Comparison of ENCODE assay signal across 9 mouse cellular contexts in the genomic region with DNA sequence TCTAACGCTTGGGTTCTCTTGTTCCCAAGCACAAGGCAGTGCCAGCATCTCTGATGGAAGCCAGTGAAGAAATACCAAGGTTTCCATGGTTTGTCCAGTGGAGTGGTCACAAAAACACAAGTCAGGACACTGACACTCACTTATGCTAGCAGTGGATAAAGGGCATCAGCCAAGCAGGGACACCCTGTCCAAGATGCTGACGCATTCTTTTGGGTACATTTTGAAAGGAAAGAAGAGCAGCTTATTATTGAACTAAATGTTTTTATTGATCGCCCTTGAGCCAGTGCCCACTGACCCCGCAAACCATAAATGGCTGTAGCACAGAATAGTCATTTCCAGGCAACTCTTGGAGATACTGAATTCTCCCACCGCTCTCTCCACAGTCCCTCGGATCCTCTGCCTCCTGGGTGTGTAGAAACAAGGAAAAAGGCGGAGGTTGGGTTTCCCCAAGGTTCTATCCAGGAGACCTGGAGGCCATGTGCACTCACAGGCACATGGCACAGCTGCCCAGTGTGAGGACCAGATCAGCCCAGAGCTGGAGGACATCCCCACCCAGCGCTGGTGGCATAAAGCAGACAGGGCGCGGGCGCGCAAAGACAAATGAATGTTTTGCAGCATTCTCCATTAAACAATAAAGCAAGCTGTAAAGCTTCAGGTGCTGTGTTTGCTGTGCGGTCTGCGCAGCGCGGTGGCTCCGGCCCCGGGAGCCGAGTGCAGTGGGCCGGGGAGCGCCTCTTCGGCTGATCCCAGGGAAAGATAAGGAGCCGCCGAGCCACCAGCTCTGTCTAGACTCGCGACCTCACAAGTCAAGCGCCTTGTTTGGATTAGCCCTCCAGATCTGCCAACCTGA. TPM values are rescaled to one million over a fixed set of nuclear protein-coding genes. Genes with fewer than 3 reads are reported as not detected.
DNase-seq lines count a peak whose midpoint lies in the region; ATAC-seq lines count a peak whose summit lies in the region.
"Had no signal": no experiment of that assay in that cellular context is flagged by ENCODE, and none has a peak within 500 bp of the region (broad histone marks: within the 10 kb centered on the region; RNA-seq: fewer than 3 reads in every experiment).

No protein-coding gene starts in this region.

- 6% methylated on average over 27 of the region's 27 CpGs for WGBS in liver, embryonic 12.5 days (ENCODE audit: insufficient replicate concordance)
- 2% methylated on average over 27 of the region's 27 CpGs for WGBS in forebrain, embryonic 12.5 days
- WGBS in limb, embryonic 12.5 days = 6% methylated on average over 27 of the region's 27 CpGs
- 10% methylated on average over 27 of the region's 27 CpGs for WGBS in stomach, embryonic 14.5 days

- H3K4me2 ChIP-seq in liver, embryonic 12.5 days = peak overlapping the region; percentile 38
- H3K4me2 ChIP-seq in forebrain, embryonic 12.5 days = peak overlapping the region; percentile 39
- H3K4me2 ChIP-seq in limb, embryonic 12.5 days = peak overlapping the region; percentile 59
- peak overlapping the region; percentile 55 for H3K4me2 ChIP-seq in stomach, embryonic 14.5 days (replicated peaks; ENCODE audit: low read depth, low read length)

- H3K4me1 ChIP-seq in liver, embryonic 12.5 days = no peaks in the 10 kb centered on the region
- H3K4me1 ChIP-seq in forebrain, embryonic 12.5 days = peaks cover 13% of the 10 kb centered on the region
- H3K4me1 ChIP-seq in limb, embryonic 12.5 days (replicated peaks) = peaks cover 11% of the 10 kb centered on the region
- H3K4me1 ChIP-seq in stomach, embryonic 14.5 days (ENCODE audit: control insufficient read depth, insufficient read depth, low read length) = peaks cover 2% of the 10 kb centered on the region; the same call in 1 of the 2 replicates

- no peak overlapping the region for H3K4me3 ChIP-seq in liver, embryonic 12.5 days
- H3K4me3 ChIP-seq in forebrain, embryonic 12.5 days (replicated peaks) = peak overlapping the region; percentile 19
- H3K4me3 ChIP-seq in limb, embryonic 12.5 days (replicated peaks) = peak overlapping the region; percentile 32
- peak overlapping the region; percentile 17 for H3K4me3 ChIP-seq in stomach, embryonic 14.5 days (ENCODE audit: low read depth, low read length)

- peaks cover 51% of the 10 kb centered on the region for H3K27me3 ChIP-seq in liver, embryonic 12.5 days (replicated peaks)
- H3K27me3 ChIP-seq in forebrain, embryonic 12.5 days = peaks cover 61% of the 10 kb centered on the region
- peaks cover 49% of the 10 kb centered on the region for H3K27me3 ChIP-seq in limb, embryonic 12.5 days
- no peaks in the 10 kb centered on the region for H3K27me3 ChIP-seq in stomach, embryonic 14.5 days (ENCODE audit: control insufficient read depth, insufficient read depth, low read length)

- ATAC-seq in liver, embryonic 12.5 days = peak; percentile 37; the same call in 1 of the 2 replicates
- ATAC-seq in forebrain, embryonic 12.5 days (ENCODE audit: low FRiP score) = peak; percentile 70
- 0 out of 2 replicates have a peak, but pooled peaks have one; percentile 44 for ATAC-seq in limb, embryonic 12.5 days (ENCODE audit: insufficient number of reproducible peaks, insufficient read depth, low FRiP score, low TSS enrichment, low read depth)
- peak; percentile 76; the same call in 1 of the 2 replicates for ATAC-seq in stomach, embryonic 14.5 days (ENCODE audit: insufficient number of reproducible peaks, insufficient read depth, low FRiP score, low read depth)

- no peak overlapping the region for H3K9ac ChIP-seq in liver, embryonic 12.5 days
- no peak overlapping the region for H3K9ac ChIP-seq in forebrain, embryonic 12.5 days
- H3K9ac ChIP-seq in limb, embryonic 12.5 days (replicated peaks) = 0 out of 2 replicates have a peak overlapping the region, but pooled peaks have one; percentile 19
- no peak overlapping the region for H3K9ac ChIP-seq in stomach, embryonic 14.5 days (replicated peaks; ENCODE audit: low read depth, low read length)

- no peak for DNase-seq in liver
- DNase-seq in ovary, postnatal 14 days (ENCODE audit: low spot score) = no peak
- no peak for DNase-seq in Muller cell, postnatal 12 days (ENCODE audit: inconsistent ontology term)
- no peak for DNase-seq in frontal cortex, postnatal 36 days (ENCODE audit: low spot score in 2 of 2)
- DNase-seq: cerebellum, adult 11-12 months had no signal

- no peak overlapping the region for H3K27ac ChIP-seq in liver, embryonic 12.5 days
- no peak overlapping the region for H3K27ac ChIP-seq in forebrain, embryonic 12.5 days
- no peak overlapping the region for H3K27ac ChIP-seq in limb, embryonic 12.5 days
- no peak overlapping the region for H3K27ac ChIP-seq in stomach, embryonic 14.5 days (ENCODE audit: low read length)

- H3K9me3 ChIP-seq in liver, embryonic 12.5 days (replicated peaks) = no peaks in the 10 kb centered on the region
- no peaks in the 10 kb centered on the region for H3K9me3 ChIP-seq in forebrain, embryonic 12.5 days
- H3K9me3 ChIP-seq in limb, embryonic 12.5 days = no peaks in the 10 kb centered on the region
- no peaks in the 10 kb centered on the region for H3K9me3 ChIP-seq in stomach, embryonic 14.5 days (ENCODE audit: control insufficient read depth, low read depth, low read length)

- no peaks in the 10 kb centered on the region for H3K36me3 ChIP-seq in liver, embryonic 12.5 days
- no peaks in the 10 kb centered on the region for H3K36me3 ChIP-seq in forebrain, embryonic 12.5 days (replicated peaks)
- H3K36me3 ChIP-seq in limb, embryonic 12.5 days = no peaks in the 10 kb centered on the region
- H3K36me3 ChIP-seq in stomach, embryonic 14.5 days (ENCODE audit: control insufficient read depth, insufficient read depth, low read length) = no peaks in the 10 kb centered on the region

RNA-seq across cellular contexts. Expression of a gene that starts 16.0 kb away (rescaled TPM):
- 0.99 and 1.6 TPM in 2 replicates for polyA plus RNA-seq in liver, embryonic 12.5 days (2016; fragmentation: Nextera tagmentation; extraction: Ambion mirVana)
- 65.6 and 74.4 TPM in 2 replicates for polyA plus RNA-seq in forebrain, embryonic 12.5 days (2016; fragmentation: Nextera tagmentation; extraction: Ambion mirVana)
- 8.9 and 16.7 TPM in 2 replicates for polyA plus RNA-seq in limb, embryonic 12.5 days (2016; fragmentation: Nextera tagmentation; extraction: Ambion mirVana)
- 51.8 and 54.2 TPM in 2 replicates for polyA plus RNA-seq in stomach, embryonic 14.5 days (2014; fragmentation: Nextera tagmentation; extraction: Ambion mirVana)
